Mouse (Mus musculus) Patski (cell line): ENCODE measurements at regions not wholly inside any gene's neighbourhood (a gene's known extent, or its start where the extent isn't known, plus 50 kb on each side); places are given as distances from the start of the nearest gene placed in this dataset.
A peak's percentile ranks its signal among the peaks of the same experiment; 100 is the strongest.

Experiments used
- ATAC-seq: fragments of 100-300 bp; one replicate; pipeline ENCODE4 v1.8.0; 2021
- CTCF ChIA-PET: fragments of 350-600 bp; sonication (Branson Sonifier 250); formaldehyde crosslinking; loops from one replicate; lab custom pipeline; 2022; ENCODE audit warnings: inconsistent platforms; lab: Charles Lee
- POLR2A ChIA-PET: fragments of 350-600 bp; sonication (Branson Sonifier 250); formaldehyde crosslinking; loops from one replicate; lab custom pipeline; 2022; ENCODE audit warnings: antibody characterized with exemption, inconsistent platforms; lab: Charles Lee
- DNase-seq: peaks from one replicate; pipeline ENCODE4 v3.0.0-alpha.2; 2011; ENCODE audit warnings: low read depth, low spot score
- H3K27me3 ChIP-seq: fragments of 371-371 bp; one replicate; pipeline ENCODE4 v1.5.1; 2021
- CTCF ChIP-seq: fragments of 100-300 bp; IDR thresholded peaks from one replicate; pipeline ENCODE4 v1.5.1; 2021
- in situ Hi-C: fragments of 300-500 bp; cut with MboI; formaldehyde crosslinking; loops from 3 replicates; pipeline ENCODE4 v1.11.1; 2018; ENCODE audit warnings: low pct_unique_long_range_greater_than_20kb, mixed read lengths

- no peak for TF ChIP-seq CTCF
- DNase-seq (peak; percentile 24), ATAC-seq (peak; percentile 60)
- ChIA-PET POLR2A (no interaction called here), CTCF (no interaction called here)
- in situ Hi-C loops = no loop called here
- H3K27me3 ChIP-seq = peaks cover 5% of the 10 kb centered on the region
These were observed 225.5 kb upstream of the Bmp2 start for GRCm38 (mm10) chr2:133326290-133327050.

GRCm38 (mm10) chr2:133327653-133328052 is 224.3 kb upstream of the Bmp2 start:
- H3K27me3 ChIP-seq = peaks cover 3% of the 10 kb centered on the region
- CTCF ChIA-PET = no interaction called here
- DNase-seq = no peak
- TF ChIP-seq CTCF = no peak
- POLR2A ChIA-PET = no interaction called here
- ATAC-seq = no peak
- in situ Hi-C loops = no loop called here

GRCm38 (mm10) chr2:133336177-133336901 is 215.6 kb upstream of the Bmp2 start:
- CTCF ChIA-PET = interaction anchor here (1.0 kb wide), 1 partner anchor 10 kb away, joined by 3 read pairs; no protein-coding TSS in a partner anchor

GRCm38 (mm10) chr2:133338150-133338549 is 213.8 kb upstream of the Bmp2 start:
- CTCF ChIA-PET = no interaction called here
- no peak for DNase-seq
- TF ChIP-seq CTCF = no peak
- peaks cover 16% of the 10 kb centered on the region for H3K27me3 ChIP-seq
- ATAC-seq = no peak
- POLR2A ChIA-PET = no interaction called here
- in situ Hi-C loops = no loop called here

More at GRCm38 (mm10) chr2:133336177-133336901, 215.6 kb upstream of the Bmp2 start:
- DNase-seq (peak; percentile 20), ATAC-seq (peak; percentile 35)
- no peak for TF ChIP-seq CTCF
- peaks cover 13% of the 10 kb centered on the region for H3K27me3 ChIP-seq
- POLR2A ChIA-PET = no interaction called here
- in situ Hi-C loops = no loop called here

GRCm38 (mm10) chr2:133341352-133341751 is 210.6 kb upstream of the Bmp2 start:
- ATAC-seq (no peak), DNase-seq (no peak)
- CTCF ChIA-PET = no interaction called here
- POLR2A ChIA-PET = no interaction called here
- TF ChIP-seq CTCF = no peak
- in situ Hi-C loops = no loop called here
- H3K27me3 ChIP-seq = peaks cover 14% of the 10 kb centered on the region

- in situ Hi-C loops = no loop called here
- POLR2A ChIA-PET = no interaction called here
- DNase-seq (peak; percentile 38), ATAC-seq (peak; percentile 60)
- CTCF ChIA-PET = interaction anchor here (0.7 kb wide), 1 partner anchor 10 kb away, joined by 3 read pairs; no protein-coding TSS in a partner anchor
- H3K27me3 ChIP-seq = peaks cover 19% of the 10 kb centered on the region
- TF ChIP-seq CTCF = no peak
These were observed 205.8 kb upstream of the Bmp2 start for GRCm38 (mm10) chr2:133345964-133346788.

GRCm38 (mm10) chr2:133346789-133347424 is 205.1 kb upstream of the Bmp2 start:
- peaks cover 19% of the 10 kb centered on the region for H3K27me3 ChIP-seq
- TF ChIP-seq CTCF = no peak
- DNase-seq (no peak), ATAC-seq (peak; percentile 54)
- in situ Hi-C loops = no loop called here
- ChIA-PET CTCF (interaction anchor here (0.7 kb wide), 1 partner anchor 11 kb away, joined by 3 read pairs; no protein-coding TSS in a partner anchor), POLR2A (no interaction called here)

GRCm38 (mm10) chr2:133351306-133351705 is 200.7 kb upstream of the Bmp2 start:
- TF ChIP-seq CTCF = no peak
- ChIA-PET CTCF (no interaction called here), POLR2A (no interaction called here)
- in situ Hi-C loops = no loop called here
- peaks cover 34% of the 10 kb centered on the region for H3K27me3 ChIP-seq
- ATAC-seq (no peak), DNase-seq (no peak)

GRCm38 (mm10) chr2:133352800-133353199 is 199.2 kb upstream of the Bmp2 start:
- in situ Hi-C loops = no loop called here
- DNase-seq = no peak
- POLR2A ChIA-PET = no interaction called here
- peaks cover 46% of the 10 kb centered on the region for H3K27me3 ChIP-seq
- CTCF ChIA-PET = no interaction called here
- no peak for TF ChIP-seq CTCF
- ATAC-seq = no peak
